ENCODE assay signal across 14 mouse cellular contexts in the genomic region with DNA sequence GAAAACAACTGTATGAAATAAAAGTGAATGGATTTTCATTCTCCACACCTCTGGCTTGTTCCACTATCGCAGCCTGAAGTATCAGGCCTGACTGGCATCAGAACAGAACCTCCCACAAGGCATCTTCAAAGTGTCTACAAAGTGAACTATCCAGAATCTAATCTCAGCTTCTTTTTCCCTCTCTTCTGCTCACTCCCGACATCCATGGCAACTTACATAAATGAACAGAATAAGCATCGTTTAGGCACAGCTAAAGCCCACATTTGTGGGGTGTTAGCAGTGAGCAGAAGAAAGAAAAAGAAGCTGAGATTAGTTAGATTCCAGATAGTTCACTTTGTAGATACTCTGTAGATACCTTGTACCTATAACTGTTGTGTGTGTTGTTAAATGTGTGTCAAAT.
A peak's percentile ranks its signal among the peaks of the same experiment; 100 is the strongest.
DNase-seq lines count a peak whose midpoint lies in the region.
"Had no signal": no experiment of that assay in that cellular context is flagged by ENCODE, and none has a peak within 500 bp of the region (broad histone marks: within the 10 kb centered on the region; RNA-seq: fewer than 3 reads in every experiment).

No protein-coding gene starts in this region.

- intact Hi-C loops in left cerebral cortex, postnatal 4 days (cut with DNase I), result no loop called here

- peak; percentile 12 for DNase-seq in left cerebral cortex, adult 11 months (ENCODE audit: low spot score)
- no peak for DNase-seq in left cerebral cortex, postnatal 4 days
- DNase-seq in right cerebral cortex, adult 18-20 months, result peak; percentile 20
- no peak for DNase-seq in right cerebral cortex, postnatal 10 days (ENCODE audit: low spot score in 2 of 2)
- peak; percentile 33 for DNase-seq in telencephalon, adult 2 months (ENCODE audit: low read depth, low spot score)
- DNase-seq in layer of hippocampus, postnatal 14 days (ENCODE audit: low spot score in 2 of 2), result no peak
- DNase-seq: adrenal gland, adult 2 months; adrenal gland, postnatal 10 days; adrenal gland, postnatal 25 days; cerebellum, adult 11-12 months; cerebellum, adult 2 months; cerebellum, adult 9-10 months; cerebellum, postnatal 10 days; cerebellum, postnatal 25 days had no signal

Comparison
In these comparisons a context has a peak if more than half of its experiments do, and no peak if none do; other contexts are left out.
1. DNase-seq: peak in left cerebral cortex, adult 11 months (single experiment), right cerebral cortex, adult 18-20 months (single experiment) and telencephalon, adult 2 months (single experiment); none in left cerebral cortex, postnatal 4 days (single experiment), right cerebral cortex, postnatal 10 days (0 of 2) and layer of hippocampus, postnatal 14 days (0 of 2).